Mouse (Mus musculus): ENCODE results near the gene Hmga2. TPM values are rescaled to one million over a fixed set of nuclear protein-coding genes. Genes with fewer than 3 reads are reported as not detected.

The Hmga2 gene
- total RNA-seq, 1 experiment from 2014 or later, result 3.4 TPM

GRCm38 (mm10) chr10:120432731-120433462, 43.4 kb downstream of the Hmga2 start:
- peak; percentile 8 to 39; a peak in 2 of 4 replicates for ATAC-seq (replicated peaks in 1 of 2; ENCODE audit: insufficient read depth in 1 of 2, low FRiP score in 2 of 2, low TSS enrichment in 1 of 2, low read depth in 1 of 2, poor library complexity in 2 of 2, severe bottlenecking in 2 of 2)

DNA sequence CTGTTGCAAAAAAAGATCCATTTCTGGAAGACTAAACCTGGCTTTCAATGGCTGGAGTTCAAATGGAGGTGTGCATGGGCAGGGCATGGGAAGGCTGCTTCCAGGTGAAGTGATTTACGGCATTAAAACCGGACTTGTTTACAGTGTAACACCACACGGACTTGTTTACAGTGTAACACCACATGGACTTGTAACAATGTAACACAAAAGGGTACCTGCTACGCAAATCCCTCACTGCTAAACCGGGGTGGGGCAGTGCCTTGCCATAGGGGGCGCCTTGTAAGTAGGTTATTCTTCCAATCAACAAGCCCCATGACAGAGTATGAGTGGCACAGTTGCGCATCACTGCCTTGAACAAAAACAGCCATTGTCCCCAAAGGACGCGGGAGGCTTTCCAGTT, 44.2 kb downstream of the Hmga2 start:
- no peak for ATAC-seq (replicated peaks in 1 of 2; ENCODE audit: insufficient read depth in 1 of 2, low FRiP score in 2 of 2, low TSS enrichment in 1 of 2, low read depth in 1 of 2, poor library complexity in 2 of 2, severe bottlenecking in 2 of 2)

DNA sequence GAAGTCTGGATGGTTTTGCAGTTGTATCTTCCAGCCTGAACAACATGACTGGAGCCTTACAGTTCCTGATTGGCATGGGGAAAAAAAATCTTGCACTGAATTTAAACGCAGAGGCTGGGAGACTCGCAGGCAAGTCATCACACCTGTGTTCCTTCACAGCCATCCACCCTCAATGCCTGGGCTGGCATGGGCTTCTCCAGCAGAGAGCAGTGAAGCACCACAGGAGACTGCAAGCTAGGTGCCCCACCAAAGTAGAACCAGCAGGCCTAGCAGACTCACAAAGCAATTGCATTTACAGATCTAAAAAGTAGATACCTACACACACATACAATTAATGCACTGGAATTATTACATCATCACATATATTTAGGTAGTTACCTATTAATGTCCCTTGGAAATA, 44.8 kb downstream of the Hmga2 start:
- ATAC-seq (replicated peaks in 1 of 2; ENCODE audit: insufficient read depth in 1 of 2, low FRiP score in 2 of 2, low TSS enrichment in 1 of 2, low read depth in 1 of 2, poor library complexity in 2 of 2, severe bottlenecking in 2 of 2), result peak in 1 of 2 experiments; percentile 59; a peak in 1 of 4 replicates

DNA sequence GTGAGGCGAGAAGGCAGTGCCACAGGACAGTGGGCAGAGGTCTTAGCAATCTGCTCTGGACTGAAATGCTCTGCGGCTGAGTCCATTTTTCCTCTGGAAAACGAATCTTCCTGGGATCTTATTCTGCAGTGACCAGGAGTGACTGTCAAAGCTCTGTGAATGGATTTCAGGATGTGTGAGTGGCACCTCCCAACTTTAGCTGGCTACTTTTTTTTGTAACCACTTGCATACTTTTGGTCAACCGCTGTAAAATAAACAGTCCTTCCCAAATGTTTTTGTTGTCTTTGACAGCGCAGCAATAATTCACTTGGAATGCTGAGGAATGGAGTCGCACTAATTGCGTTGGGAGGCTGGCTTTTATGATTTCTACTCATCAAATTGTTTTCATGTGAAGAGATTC, 45.8 kb downstream of the Hmga2 start:
- no peak for ATAC-seq (replicated peaks in 1 of 2; ENCODE audit: insufficient read depth in 1 of 2, low FRiP score in 2 of 2, low TSS enrichment in 1 of 2, low read depth in 1 of 2, poor library complexity in 2 of 2, severe bottlenecking in 2 of 2)

DNA sequence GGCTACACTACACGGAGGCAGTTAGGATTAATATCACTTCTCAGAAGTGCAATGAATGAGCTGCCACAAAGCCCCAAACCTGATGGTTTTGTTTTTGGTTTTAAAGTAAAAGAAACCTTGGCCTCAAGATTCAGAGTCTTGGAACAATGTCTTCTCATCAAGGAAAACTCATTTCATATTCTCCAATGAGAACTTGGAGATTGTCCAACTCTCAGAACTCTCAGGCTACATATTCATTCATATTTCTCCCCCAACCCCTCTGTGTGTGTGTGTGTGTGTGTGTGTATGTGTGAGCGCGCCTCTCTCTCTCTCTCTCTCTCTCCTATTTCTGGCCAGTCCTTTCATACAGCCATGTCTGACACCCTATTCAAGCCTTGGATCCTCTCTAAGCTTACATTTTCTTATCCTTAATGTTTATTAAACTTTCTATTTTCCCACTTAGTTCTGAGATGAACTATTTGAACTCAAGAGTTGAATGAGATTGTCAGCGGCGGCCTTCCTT, 46.5 kb downstream of the Hmga2 start:
- no peak for ATAC-seq (replicated peaks in 1 of 2; ENCODE audit: insufficient read depth in 1 of 2, low FRiP score in 2 of 2, low TSS enrichment in 1 of 2, low read depth in 1 of 2, poor library complexity in 2 of 2, severe bottlenecking in 2 of 2)

- peak in 1 of 2 experiments; percentile 11; a peak in 1 of 4 replicates for ATAC-seq (replicated peaks in 1 of 2; ENCODE audit: insufficient read depth in 1 of 2, low FRiP score in 2 of 2, low TSS enrichment in 1 of 2, low read depth in 1 of 2, poor library complexity in 2 of 2, severe bottlenecking in 2 of 2)
Measured at GRCm38 (mm10) chr10:120429199-120429551, 47.1 kb downstream of the Hmga2 start.

GRCm38 (mm10) chr10:120428430-120429198, 47.7 kb downstream of the Hmga2 start:
- peak in 1 of 2 experiments; percentile 26; a peak in 3 of 4 replicates for ATAC-seq (replicated peaks in 1 of 2; ENCODE audit: insufficient read depth in 1 of 2, low FRiP score in 2 of 2, low TSS enrichment in 1 of 2, low read depth in 1 of 2, poor library complexity in 2 of 2, severe bottlenecking in 2 of 2)

DNA sequence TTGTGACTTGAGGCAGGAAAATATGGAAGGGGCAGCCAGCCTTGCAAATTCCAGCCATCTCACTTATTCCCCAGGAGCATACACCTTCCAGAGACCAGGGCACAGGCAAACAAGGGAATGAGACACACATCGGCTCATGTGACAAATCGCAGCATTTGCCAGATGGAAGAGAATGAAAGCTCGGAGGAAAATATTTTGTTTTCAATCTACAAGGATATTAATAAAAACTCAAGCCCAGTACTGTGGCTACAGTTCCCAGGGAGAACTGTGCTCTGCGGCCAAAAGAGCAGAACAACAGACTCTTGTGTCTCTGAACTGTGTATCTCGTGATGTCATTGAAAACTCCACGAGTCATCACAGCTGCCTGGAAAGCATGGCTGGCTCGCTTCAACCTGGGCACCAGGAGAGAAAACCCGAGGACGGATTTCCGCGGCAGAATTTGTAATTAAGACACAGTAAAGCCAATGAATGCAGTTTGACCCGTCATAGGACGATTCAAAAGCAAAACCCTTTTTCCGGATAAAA, 50.1 kb downstream of the Hmga2 start:
- ATAC-seq (replicated peaks in 1 of 2; ENCODE audit: insufficient read depth in 1 of 2, low FRiP score in 2 of 2, low TSS enrichment in 1 of 2, low read depth in 1 of 2, poor library complexity in 2 of 2, severe bottlenecking in 2 of 2), result no peak

DNA sequence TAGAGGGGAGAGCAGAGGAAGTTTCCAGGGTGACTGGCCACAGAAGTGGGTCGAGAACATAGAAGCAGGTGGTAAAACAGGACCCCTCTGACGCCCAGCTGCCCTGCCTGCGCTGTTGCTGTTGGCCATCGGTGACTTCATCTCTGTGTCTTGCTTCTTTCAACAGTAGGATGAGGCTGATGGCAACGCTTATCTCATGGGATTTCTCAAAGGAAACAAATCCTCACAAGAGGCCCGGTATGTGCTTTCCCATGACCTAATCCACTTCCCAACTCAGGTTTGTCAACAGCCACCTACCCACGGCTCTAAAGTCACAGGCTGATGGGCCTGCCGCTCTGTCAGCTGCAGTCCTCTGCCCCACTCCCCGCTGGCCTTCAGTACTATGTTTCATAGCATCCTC, 52.3 kb downstream of the Hmga2 start:
- ATAC-seq (replicated peaks in 1 of 2; ENCODE audit: insufficient read depth in 1 of 2, low FRiP score in 2 of 2, low TSS enrichment in 1 of 2, low read depth in 1 of 2, poor library complexity in 2 of 2, severe bottlenecking in 2 of 2), result no peak

DNA sequence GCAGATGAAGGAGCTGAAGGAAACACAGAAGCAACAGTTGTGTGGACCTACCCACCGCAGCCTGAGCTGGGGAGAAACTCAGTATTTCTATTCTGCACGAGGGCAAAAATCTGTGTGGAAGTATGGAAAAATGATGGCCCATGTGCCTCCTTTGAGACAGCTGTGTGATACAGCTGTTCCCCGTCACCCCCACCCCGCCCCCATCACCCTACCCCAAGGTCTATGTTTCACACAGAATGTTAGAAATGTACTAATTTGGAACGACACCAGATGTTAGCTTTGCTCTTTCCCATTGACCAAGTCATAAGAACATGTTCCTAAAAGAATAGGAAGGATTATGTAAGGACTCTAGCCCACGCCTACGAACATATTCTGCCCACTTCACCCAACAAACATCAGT, 53.0 kb downstream of the Hmga2 start:
- ATAC-seq (replicated peaks in 1 of 2; ENCODE audit: insufficient read depth in 1 of 2, low FRiP score in 2 of 2, low TSS enrichment in 1 of 2, low read depth in 1 of 2, poor library complexity in 2 of 2, severe bottlenecking in 2 of 2), result no peak

GRCm38 (mm10) chr10:120422820-120423219, 53.4 kb downstream of the Hmga2 start:
- peak; percentile 14 to 39; a peak in 2 of 4 replicates for ATAC-seq (replicated peaks in 1 of 2; ENCODE audit: insufficient read depth in 1 of 2, low FRiP score in 2 of 2, low TSS enrichment in 1 of 2, low read depth in 1 of 2, poor library complexity in 2 of 2, severe bottlenecking in 2 of 2)

DNA sequence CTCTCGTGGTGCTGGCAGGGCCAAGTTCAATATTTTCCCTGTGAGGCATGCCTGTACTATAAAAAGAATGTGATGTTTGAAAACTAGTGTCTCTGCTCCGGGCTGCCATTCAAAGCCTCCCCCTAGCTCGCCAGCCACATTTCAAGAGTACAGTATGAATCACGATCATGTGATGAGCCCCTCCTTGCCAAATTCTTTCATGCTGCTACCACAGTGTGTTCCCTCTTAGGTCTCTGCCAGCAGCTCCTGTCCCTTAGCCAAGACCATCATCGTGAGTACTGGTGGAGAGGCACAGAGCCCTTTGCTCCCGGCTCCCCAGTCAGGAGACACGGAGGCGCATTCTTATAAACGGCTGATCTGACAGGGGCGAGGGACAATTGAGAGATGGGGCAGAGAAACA, 54.2 kb downstream of the Hmga2 start:
- ATAC-seq (replicated peaks in 1 of 2; ENCODE audit: insufficient read depth in 1 of 2, low FRiP score in 2 of 2, low TSS enrichment in 1 of 2, low read depth in 1 of 2, poor library complexity in 2 of 2, severe bottlenecking in 2 of 2), result peak; percentile 59 to 75

GRCm38 (mm10) chr10:120420971-120421629, 55.2 kb downstream of the Hmga2 start:
- no peak for ATAC-seq (replicated peaks in 1 of 2; ENCODE audit: insufficient read depth in 1 of 2, low FRiP score in 2 of 2, low TSS enrichment in 1 of 2, low read depth in 1 of 2, poor library complexity in 2 of 2, severe bottlenecking in 2 of 2)

DNA sequence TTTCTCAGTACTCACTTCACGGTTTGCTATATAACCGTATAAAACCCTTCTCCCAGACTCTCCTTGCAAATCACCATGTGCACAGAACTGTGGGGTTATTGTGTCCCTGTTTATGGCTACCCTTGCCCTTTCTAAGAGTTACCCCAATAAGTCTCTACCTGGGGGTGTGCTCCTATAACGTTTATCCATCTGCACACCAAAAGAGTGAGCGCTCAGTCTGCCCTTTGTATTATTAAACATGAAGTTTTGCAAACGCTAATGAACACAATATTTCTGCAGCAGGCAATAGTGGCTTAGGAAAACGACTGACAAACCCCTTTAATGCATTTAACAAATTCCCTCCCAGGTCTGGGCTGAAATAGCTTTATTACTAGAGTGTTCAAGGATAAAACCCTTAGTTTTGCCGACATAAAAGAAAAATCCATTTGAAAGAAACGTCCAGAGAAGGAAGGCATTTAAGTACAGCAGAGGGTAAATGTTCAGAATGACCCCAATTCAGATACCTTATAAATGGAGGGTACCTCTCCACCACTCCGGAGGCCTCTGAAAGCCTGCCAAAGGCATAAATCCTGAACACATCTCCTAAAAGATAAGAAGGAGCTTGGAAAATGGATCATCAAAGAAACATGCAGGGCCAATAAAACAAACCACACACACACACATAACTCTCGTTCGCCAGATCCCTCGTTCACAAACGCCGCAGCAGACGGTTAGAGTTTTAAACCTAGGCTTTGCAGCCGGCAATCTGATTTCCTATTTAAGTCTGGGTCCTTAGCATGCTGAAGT, 57.3 kb downstream of the Hmga2 start:
- no peak for ATAC-seq (replicated peaks in 1 of 2; ENCODE audit: insufficient read depth in 1 of 2, low FRiP score in 2 of 2, low TSS enrichment in 1 of 2, low read depth in 1 of 2, poor library complexity in 2 of 2, severe bottlenecking in 2 of 2)

- ATAC-seq (replicated peaks in 1 of 2; ENCODE audit: insufficient read depth in 1 of 2, low FRiP score in 2 of 2, low TSS enrichment in 1 of 2, low read depth in 1 of 2, poor library complexity in 2 of 2, severe bottlenecking in 2 of 2), result no peak
Measured at GRCm38 (mm10) chr10:120418211-120418610, 58.1 kb downstream of the Hmga2 start.

DNA sequence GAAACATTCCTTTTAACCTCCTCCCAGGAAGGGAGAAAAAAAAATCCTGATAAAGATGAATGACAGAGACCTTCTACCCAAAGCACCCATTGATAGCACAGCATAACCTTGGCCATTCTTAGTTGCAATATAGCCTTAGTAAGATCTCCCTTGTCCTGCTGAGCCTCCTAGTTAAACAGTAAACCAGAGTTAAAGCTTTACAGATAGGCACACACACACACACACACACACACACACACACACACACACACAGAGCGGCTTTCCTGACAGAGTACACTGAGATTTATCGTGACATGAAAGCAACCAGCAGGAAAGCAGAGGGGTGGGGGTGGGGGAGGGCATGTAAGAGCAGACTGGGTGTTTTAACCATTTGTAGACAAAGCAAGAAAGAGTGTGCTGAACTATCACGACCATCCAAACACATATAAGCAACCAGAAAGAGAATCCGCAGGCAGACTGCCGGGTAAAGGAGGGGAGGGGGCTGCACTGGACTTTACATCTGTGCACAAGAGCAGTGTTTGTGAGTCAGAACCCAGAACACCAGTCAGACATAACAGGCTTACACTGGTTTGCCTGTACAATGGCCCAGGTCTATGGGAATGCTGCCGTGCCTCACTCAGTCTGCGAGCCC, 58.7 kb downstream of the Hmga2 start:
- no peak for ATAC-seq (replicated peaks in 1 of 2; ENCODE audit: insufficient read depth in 1 of 2, low FRiP score in 2 of 2, low TSS enrichment in 1 of 2, low read depth in 1 of 2, poor library complexity in 2 of 2, severe bottlenecking in 2 of 2)

DNA sequence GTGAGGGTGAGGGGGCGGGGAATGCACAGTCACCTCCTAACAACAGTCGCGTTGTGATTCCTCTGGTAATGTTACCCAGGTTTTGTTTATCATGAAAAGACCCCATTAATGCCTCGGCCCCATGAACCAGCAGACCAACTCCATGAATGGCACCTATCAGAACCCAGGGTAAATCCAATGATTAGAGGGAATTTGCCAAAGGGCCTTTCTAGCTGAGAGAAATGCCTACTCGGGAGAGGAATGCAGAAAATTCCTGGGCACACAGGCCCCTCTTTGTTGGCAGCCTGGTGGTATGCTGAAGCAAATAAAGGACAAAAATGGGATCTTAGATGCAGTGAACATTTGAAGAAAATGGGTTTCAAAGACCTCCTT, 59.2 kb downstream of the Hmga2 start:
- no peak for ATAC-seq (replicated peaks in 1 of 2; ENCODE audit: insufficient read depth in 1 of 2, low FRiP score in 2 of 2, low TSS enrichment in 1 of 2, low read depth in 1 of 2, poor library complexity in 2 of 2, severe bottlenecking in 2 of 2)
